Mouse (Mus musculus) small intestine, adult 2 months (tissue): ENCODE data around the gene Dock9. TPM values are rescaled to one million over a fixed set of nuclear protein-coding genes. Genes with fewer than 3 reads are reported as not detected.

ENCODE experiments used
- H3K27ac ChIP-seq: fragments of 200-500 bp; 2 replicates; pipeline ENCODE4 v1.5.1; 2012; ENCODE audit warnings: low read depth, low read length, control low read depth, inconsistent platforms; ENCODE audit not compliant: insufficient read depth
- H3K27me3 ChIP-seq: fragments of 200-500 bp; 2 replicates; pipeline ENCODE4 v1.6.1; 2012; ENCODE audit warnings: mild to moderate bottlenecking, moderate library complexity, low read length, inconsistent platforms; ENCODE audit not compliant: control insufficient read depth, insufficient read depth
- H3K36me3 ChIP-seq: fragments of 200-500 bp; 2 replicates; pipeline ENCODE4 v1.6.1; 2012; ENCODE audit warnings: mild to moderate bottlenecking, low read length, control low read depth, inconsistent platforms; ENCODE audit not compliant: control insufficient read depth, insufficient read depth
- H3K4me1 ChIP-seq: fragments of 200-500 bp; 2 replicates; pipeline ENCODE4 v1.6.1; 2012; ENCODE audit warnings: low read length, inconsistent platforms, mixed read lengths; ENCODE audit not compliant: control insufficient read depth, insufficient read depth, insufficient read length
- H3K4me3 ChIP-seq: fragments of 200-500 bp; 2 replicates; pipeline ENCODE4 v1.5.1; 2012; ENCODE audit warnings: low read depth, mild to moderate bottlenecking, control low read depth, inconsistent platforms, low read length, moderate library complexity
- CTCF ChIP-seq: fragments of 200-500 bp; IDR thresholded peaks from 2 replicates; pipeline ENCODE4 v1.5.1; 2012; ENCODE audit warnings: low read depth, mild to moderate bottlenecking, control low read depth, inconsistent platforms, low read length, moderate library complexity, mixed read lengths; ENCODE audit not compliant: insufficient replicate concordance, insufficient read length; ENCODE audit errors: extremely low read depth
- POLR2A ChIP-seq: fragments of 200-500 bp; IDR thresholded peaks from 2 replicates; pipeline ENCODE4 v1.6.1; 2012; ENCODE audit warnings: low read depth, mild to moderate bottlenecking, control low read depth, inconsistent platforms, low read length, moderate library complexity
- WGBS: fragments of 180-500 bp; shearing (Covaris S2); methylation state at CpG from one replicate; pipeline ENCODE4 v1.1.7; 2018; 5-methylcytosine and 5-hydroxymethylcytosine counted together
- polyA plus RNA-seq: library from polyadenylated mRNA; depleted of rRNA; stranded (reverse); fragments of >200 nt; gene quantifications from 2 replicates; pipeline ENCODE4 v1.2.3, GENCODE M21; 2012; rRNA removed

Gene Dock9
- polyA plus RNA-seq, 1 experiment, result 5.7 TPM

- H3K36me3 ChIP-seq, result peaks cover 46% of the 10 kb centered on the region
- 78% methylated on average over 4 of the region's 4 CpGs for WGBS
Observed at GRCm38 (mm10) chr14:121495741-121496140, 301.9 kb downstream of the Dock9 start.

GRCm38 (mm10) chr14:121495120-121495519 lies 302.5 kb downstream of the Dock9 start:
- H3K4me1 ChIP-seq, result peaks cover 23% of the 10 kb centered on the region
- TF ChIP-seq POLR2A, result no peak
- TF ChIP-seq CTCF, result no peak
- peak overlapping the region; percentile 47; the same call in 1 of the 2 replicates for H3K27ac ChIP-seq
- 77% methylated on average over 2 of the region's 2 CpGs for WGBS
- H3K4me3 ChIP-seq, result no peak overlapping the region
- H3K36me3 ChIP-seq, result peaks cover 45% of the 10 kb centered on the region
- H3K27me3 ChIP-seq, result peaks cover 3% of the 10 kb centered on the region; the same call in 1 of the 2 replicates

More at GRCm38 (mm10) chr14:121495741-121496140, 301.9 kb downstream of the Dock9 start:
- Histone ChIP-seq H3K4me1 (peaks cover 26% of the 10 kb centered on the region), H3K27ac (peak overlapping the region; percentile 47; the same call in 1 of the 2 replicates), H3K27me3 (no peaks in the 10 kb centered on the region), H3K4me3 (no peak overlapping the region; the same call in 1 of the 2 replicates)
- TF ChIP-seq CTCF (no peak), POLR2A (no peak)

- Histone ChIP-seq H3K27ac (peak overlapping the region; percentile 88), H3K4me3 (peak overlapping the region; percentile 30; the same call in 1 of the 2 replicates), H3K36me3 (peaks cover 49% of the 10 kb centered on the region), H3K27me3 (peaks cover 3% of the 10 kb centered on the region; the same call in 1 of the 2 replicates), H3K4me1 (peaks cover 23% of the 10 kb centered on the region)
- TF ChIP-seq CTCF (no peak), POLR2A (no peak)
- 25% methylated on average over 2 of the region's 2 CpGs for WGBS
Observed at GRCm38 (mm10) chr14:121494238-121494637, 303.4 kb downstream of the Dock9 start.

GRCm38 (mm10) chr14:121493712-121494111 lies 303.9 kb downstream of the Dock9 start:
- peaks cover 54% of the 10 kb centered on the region for H3K36me3 ChIP-seq
- H3K27ac ChIP-seq, result peak overlapping the region; percentile 88
- H3K27me3 ChIP-seq, result peaks cover 3% of the 10 kb centered on the region; the same call in 1 of the 2 replicates
- 26% methylated on average over 3 of the region's 3 CpGs for WGBS
- H3K4me1 ChIP-seq, result peaks cover 23% of the 10 kb centered on the region
- no peak overlapping the region for H3K4me3 ChIP-seq
- TF ChIP-seq CTCF (no peak), POLR2A (no peak)

GRCm38 (mm10) chr14:121492328-121492727 lies 305.3 kb downstream of the Dock9 start:
- Histone ChIP-seq H3K4me3 (no peak overlapping the region), H3K36me3 (peaks cover 64% of the 10 kb centered on the region), H3K27me3 (peaks cover 3% of the 10 kb centered on the region; the same call in 1 of the 2 replicates), H3K27ac (no peak overlapping the region), H3K4me1 (peaks cover 19% of the 10 kb centered on the region)
- no peak for TF ChIP-seq CTCF
- no peak for TF ChIP-seq POLR2A
- WGBS, result 70% methylated on average over 8 of the region's 8 CpGs

Other genes with a start within 250 kb of the Dock9 start
- 23.5 and 48.4 TPM in 2 replicates for gene Ubac2, start 80.8 kb upstream of the Dock9 start, polyA plus RNA-seq
- gene Gpr18, start 117.9 kb upstream of the Dock9 start, polyA plus RNA-seq, result 5.6 and 7.5 TPM in 2 replicates
- gene Gpr183, start 167.4 kb upstream of the Dock9 start, polyA plus RNA-seq, result 1.3 and 1.8 TPM in 2 replicates
- not detected in 2 replicates for gene Timm8a2, start 236.8 kb upstream of the Dock9 start, polyA plus RNA-seq